Mouse (Mus musculus) liver, embryonic 14.5 days (tissue): ENCODE results near the gene Mars. TPM values are rescaled to one million over a fixed set of nuclear protein-coding genes. Genes with fewer than 3 reads are reported as not detected.

Experiments used
- ATAC-seq: fragments of 200-750 bp; cut with Nextera tagmentation; 2 replicates; pipeline ENCODE4 v1.8.0; 2017; ENCODE audit warnings: moderate number of reproducible peaks, mild to moderate bottlenecking, moderate library complexity; ENCODE audit not compliant: insufficient read depth
- DNase-seq, 3 experiments: peaks; one replicate each; pipeline ENCODE4 v3.0.0-alpha.2; 2012 to 2013; ENCODE audit warnings: low read depth in 3 of 3, low spot score in 3 of 3
- H3K27ac ChIP-seq: fragments of 300-500 bp; sonication (generic); 2 replicates; pipeline ENCODE4 v1.5.1; 2014; ENCODE audit warnings: moderate library complexity, mild to moderate bottlenecking, control low read depth, inconsistent platforms
- H3K27me3 ChIP-seq: fragments of 300-500 bp; sonication (generic); 2 replicates; pipeline ENCODE4 v1.6.1; 2014; ENCODE audit warnings: mild to moderate bottlenecking, low read length, moderate library complexity; ENCODE audit not compliant: control insufficient read depth, insufficient read depth
- H3K36me3 ChIP-seq: fragments of 300-500 bp; sonication (generic); replicated peaks from 2 replicates; pipeline ENCODE4 v1.6.1; 2014; ENCODE audit warnings: low read depth; ENCODE audit not compliant: control insufficient read depth, insufficient read depth
- H3K4me1 ChIP-seq, 2 experiments: fragments of 200-500 bp in 1 of 2; fragments of 300-500 bp in 1 of 2; sonication (generic) in 1 of 2; replicated peaks; 2 replicates each; pipeline ENCODE4 v1.6.1; 2012 to 2014; ENCODE audit warnings: antibody characterized with exemption in 1 of 2, inconsistent platforms in 1 of 2, low read length in 1 of 2; ENCODE audit not compliant: control insufficient read depth in 2 of 2, insufficient read depth in 2 of 2
- H3K4me2 ChIP-seq: fragments of 300-500 bp; sonication (generic); 2 replicates; pipeline ENCODE4 v1.6.1; 2014; ENCODE audit warnings: low read depth, mild to moderate bottlenecking, control low read depth, moderate library complexity
- H3K4me3 ChIP-seq, 2 experiments: fragments of 200-500 bp in 1 of 2; fragments of 300-500 bp in 1 of 2; sonication (generic) in 1 of 2; 2 replicates each; pipeline ENCODE4 v1.5.1; 2012 to 2014; ENCODE audit warnings: low read depth in 2 of 2, low read length in 2 of 2, mild to moderate bottlenecking in 2 of 2, control low read depth in 1 of 2, inconsistent platforms in 1 of 2, moderate library complexity in 1 of 2; ENCODE audit not compliant: insufficient read depth in 1 of 2
- H3K9ac ChIP-seq: fragments of 300-500 bp; sonication (generic); replicated peaks from 2 replicates; pipeline ENCODE4 v1.6.1; 2014; ENCODE audit warnings: mild to moderate bottlenecking, control low read depth, moderate library complexity
- H3K9me3 ChIP-seq: fragments of 300-500 bp; sonication (generic); 2 replicates; pipeline ENCODE4 v1.6.1; 2016; ENCODE audit warnings: low read length, mixed read lengths; ENCODE audit not compliant: control insufficient read depth
- CTCF ChIP-seq: IDR thresholded peaks from 2 replicates; pipeline ENCODE4 v1.5.1; 2016; ENCODE audit warnings: antibody characterized with exemption, low read depth, control low read depth
- EP300 ChIP-seq: IDR thresholded peaks from 2 replicates; pipeline ENCODE4 v1.6.1; 2016; ENCODE audit warnings: antibody characterized with exemption, low read depth
- WGBS: fragments of 180-500 bp; shearing (Covaris S2); extraction: QIAGEN DNeasy Blood & Tissue Kit; methylation state at CpG from one replicate; pipeline ENCODE4 v1.1.7; 2014; ENCODE audit not compliant: insufficient replicate concordance; 5-methylcytosine and 5-hydroxymethylcytosine counted together
- polyA plus RNA-seq, 2 experiments: library from polyadenylated mRNA; depleted of rRNA in 1 of 2; stranded (reverse) in 1 of 2; unstranded in 1 of 2; fragments of >200 nt; fragmentation: Nextera tagmentation in 1 of 2; extraction: Ambion mirVana in 1 of 2; gene quantifications; 2 replicates each; pipeline versions ENCODE4 v1.2.1 to v1.2.3; 2012 to 2014

Gene Mars
- polyA plus RNA-seq, 2 experiments, result 63.4 to 101 TPM

- TF ChIP-seq CTCF, result no peak
- no peak for TF ChIP-seq EP300
- Histone ChIP-seq H3K27me3 (no peaks in the 10 kb centered on the region; the same call in 1 of the 2 replicates), H3K36me3 (no peaks in the 10 kb centered on the region), H3K9ac (no peak overlapping the region), H3K27ac (no peak overlapping the region), H3K4me1 (no peaks in the 10 kb centered on the region; a peak in 1 of 4 replicates), H3K4me2 (no peak overlapping the region), H3K4me3 (no peak overlapping the region), H3K9me3 (no peaks in the 10 kb centered on the region)
- ATAC-seq (no peak), DNase-seq (no peak)
- 44% methylated on average over 8 of the region's 8 CpGs for WGBS
These were observed 38.2 kb upstream of the Mars start for GRCm38 (mm10) chr10:127349810-127350209.

GRCm38 (mm10) chr10:127348957-127349356, 37.4 kb upstream of the Mars start:
- Histone ChIP-seq H3K9me3 (no peaks in the 10 kb centered on the region), H3K4me2 (no peak overlapping the region)
- DNase-seq, result no peak

GRCm38 (mm10) chr10:127346173-127346572, 34.6 kb upstream of the Mars start:
- no peak overlapping the region for H3K4me2 ChIP-seq
- TF ChIP-seq CTCF (no peak), EP300 (no peak)
- ATAC-seq (no peak), DNase-seq (no peak)
- peaks cover 10% of the 10 kb centered on the region for H3K27me3 ChIP-seq
- no peak overlapping the region for H3K27ac ChIP-seq
- no peak overlapping the region for H3K4me3 ChIP-seq
- no peak overlapping the region for H3K9ac ChIP-seq
- WGBS, result 65% methylated on average over 3 of the region's 3 CpGs
- no peaks in the 10 kb centered on the region for H3K9me3 ChIP-seq
- no peaks in the 10 kb centered on the region for H3K36me3 ChIP-seq
- H3K4me1 ChIP-seq, result peaks cover 0 to 2% of the 10 kb centered on the region in 2 experiments; a peak in 1 of 4 replicates

More at GRCm38 (mm10) chr10:127348957-127349356, 37.4 kb upstream of the Mars start:
- peak; percentile 41 for TF ChIP-seq CTCF
- TF ChIP-seq EP300, result no peak
- no peak for ATAC-seq
- WGBS, result 61% methylated on average over 4 of the region's 4 CpGs
- Histone ChIP-seq H3K9ac (no peak overlapping the region), H3K36me3 (no peaks in the 10 kb centered on the region), H3K27me3 (no peaks in the 10 kb centered on the region), H3K27ac (no peak overlapping the region), H3K4me1 (no peaks in the 10 kb centered on the region; a peak in 1 of 4 replicates), H3K4me3 (no peak overlapping the region)

GRCm38 (mm10) chr10:127343029-127343428, 31.4 kb upstream of the Mars start:
- peaks cover 0 to 2% of the 10 kb centered on the region in 2 experiments; a peak in 2 of 4 replicates for H3K4me1 ChIP-seq
- no peaks in the 10 kb centered on the region for H3K9me3 ChIP-seq
- H3K36me3 ChIP-seq, result no peaks in the 10 kb centered on the region
- no peak overlapping the region for H3K27ac ChIP-seq
- TF ChIP-seq CTCF (no peak), EP300 (no peak)
- ATAC-seq (no peak), DNase-seq (no peak)
- no peak overlapping the region for H3K9ac ChIP-seq
- no peak overlapping the region for H3K4me3 ChIP-seq
- H3K27me3 ChIP-seq, result peaks cover 33% of the 10 kb centered on the region
- H3K4me2 ChIP-seq, result no peak overlapping the region
- 44% methylated on average over 3 of the region's 3 CpGs for WGBS

DNA sequence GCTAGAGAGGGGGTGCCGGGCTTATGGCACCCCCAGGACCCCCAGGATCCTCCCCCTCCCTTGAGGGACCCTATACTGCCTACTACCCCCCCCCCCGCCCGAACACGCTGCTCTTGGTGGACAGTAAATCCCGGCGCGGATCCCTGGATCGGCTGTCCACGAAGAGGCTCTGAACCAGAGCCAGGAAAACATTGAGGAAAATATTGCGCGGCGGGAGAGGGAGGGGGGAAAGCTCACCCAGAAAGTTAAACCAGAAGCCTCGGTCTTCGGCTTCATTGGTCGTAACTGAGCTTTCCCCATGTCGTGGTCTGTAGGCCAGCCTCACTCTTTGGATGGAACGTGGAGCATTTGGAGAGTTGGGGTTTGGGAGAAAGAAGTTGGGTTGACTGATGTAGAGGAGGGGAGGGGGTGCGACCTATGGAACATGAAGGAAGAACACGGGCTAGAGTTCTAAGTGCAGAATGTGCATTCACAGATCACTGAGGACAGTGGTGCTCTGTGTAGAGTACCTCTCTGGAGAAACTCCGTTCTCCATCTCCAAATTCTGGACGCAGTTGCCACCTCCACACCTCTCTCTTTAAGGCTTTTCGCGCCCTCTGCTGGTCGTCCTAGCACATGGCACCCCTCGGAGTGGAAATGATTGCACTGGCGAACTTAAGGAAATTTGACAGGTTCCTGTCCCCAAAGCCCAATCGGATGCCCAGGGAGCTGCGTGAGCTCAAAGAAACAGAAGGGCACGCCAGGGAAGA, 30.5 kb upstream of the Mars start, which contains the start of gene Gli1:
Gene Gli1 (minus strand): TSS at position 84 of the 749 bp plus-strand sequence.
- H3K27me3 ChIP-seq, result peaks cover 33% of the 10 kb centered on the region
- no peaks in the 10 kb centered on the region for H3K36me3 ChIP-seq
- TF ChIP-seq CTCF (peak; percentile 94), EP300 (no peak)
- WGBS, result under 1% methylated on average over 29 of the region's 29 CpGs
- no peak within 1 kb of the TSS for H3K9ac ChIP-seq
- peaks cover 0 to 2% of the 10 kb centered on the region in 2 experiments; a peak in 2 of 4 replicates for H3K4me1 ChIP-seq
- no peak within 1 kb of the TSS for H3K27ac ChIP-seq
- ATAC-seq (peak; percentile 32; the same call in 1 of the 2 replicates), DNase-seq (peak; percentile 55 to 71 (median 67))
- no peaks in the 10 kb centered on the region for H3K9me3 ChIP-seq
- peak within 1 kb of the TSS; percentile 52 for H3K4me2 ChIP-seq
- H3K4me3 ChIP-seq, result peak within 1 kb of the TSS; percentile 27 to 28; a peak in 3 of 4 replicates
